Mouse (Mus musculus) lung, postnatal 0 days (tissue): ENCODE measurements around the gene Epc2.

ENCODE experiments used
- CTCF ChIP-seq: IDR thresholded peaks from 2 replicates; pipeline ENCODE4 v1.5.1; 2016; ENCODE audit warnings: antibody characterized with exemption, mild to moderate bottlenecking
- EP300 ChIP-seq: IDR thresholded peaks from 2 replicates; pipeline ENCODE4 v1.6.1; 2016; ENCODE audit warnings: antibody characterized with exemption, mild to moderate bottlenecking, control low read depth

GRCm38 (mm10) chr2:49572684-49573083, 121.4 kb downstream of the Epc2 start:
- TF ChIP-seq CTCF = no peak
- TF ChIP-seq EP300 = no peak
